Mouse (Mus musculus) T-helper 2 cell (primary cell): ENCODE results near the gene Nup54.

ENCODE experiments used
- in situ Hi-C: fragments of 300-600 bp; cut with MboI, MseI; formaldehyde crosslinking; loops from one replicate; pipeline ENCODE4 v1.15.1; 2025; ENCODE audit warnings: high pct_unique_total_duplicates

Gene Nup54

DNA sequence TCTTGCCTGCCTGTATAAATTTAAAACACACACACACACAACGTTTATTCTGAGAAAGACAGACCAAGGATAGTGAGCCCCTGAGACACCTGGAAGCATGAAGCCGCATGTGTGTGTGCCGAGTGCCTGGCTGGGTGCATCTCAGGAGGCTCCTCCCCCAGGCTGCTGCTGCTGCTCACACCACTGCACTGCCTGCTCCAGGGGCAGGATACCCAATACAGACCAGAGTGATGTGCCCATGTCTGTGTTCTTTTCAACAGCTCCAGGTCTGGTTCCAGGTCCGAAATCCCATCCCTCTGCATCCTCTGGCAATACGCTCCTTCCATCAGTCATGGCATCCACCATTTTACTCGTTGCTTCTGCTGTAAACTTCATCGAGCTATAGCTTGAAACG is 21.0 kb downstream of the Nup54 start:
- in situ Hi-C loops, result no loop called here

DNA sequence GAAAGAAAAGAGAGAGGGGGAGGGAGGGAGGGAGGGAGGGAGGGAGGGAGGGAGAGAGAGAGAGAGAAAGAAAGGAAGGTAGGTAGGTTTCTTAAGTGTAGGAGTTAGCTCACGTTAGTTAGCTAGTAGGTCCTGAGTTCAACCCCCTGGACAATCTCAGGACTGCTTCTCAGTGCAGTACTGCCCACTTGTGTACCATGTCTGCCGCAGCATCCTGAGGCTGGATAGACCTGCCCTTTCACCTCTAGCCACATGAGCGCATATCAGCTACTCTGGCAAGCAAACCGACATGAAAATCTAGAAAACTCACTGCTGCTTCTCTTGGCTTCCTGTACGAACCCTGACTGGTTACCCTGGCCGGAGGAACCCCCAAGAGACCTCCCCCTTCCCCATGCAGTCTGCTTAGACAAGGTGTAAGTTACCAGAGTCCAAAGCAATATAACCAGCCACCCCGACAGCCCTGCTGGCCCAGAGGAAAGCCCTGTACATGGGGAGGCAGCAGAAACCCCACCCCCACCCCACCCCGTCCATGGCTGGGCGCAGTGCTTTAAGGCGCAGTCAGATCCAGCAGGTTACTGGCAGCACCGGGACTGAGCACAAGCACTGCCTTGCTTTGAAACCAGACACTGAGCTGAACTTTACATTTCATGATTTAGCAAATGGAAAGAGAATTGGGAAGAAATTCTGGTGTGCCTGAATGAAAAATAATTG is 21.6 kb downstream of the Nup54 start:
- in situ Hi-C loops, result no loop called here

DNA sequence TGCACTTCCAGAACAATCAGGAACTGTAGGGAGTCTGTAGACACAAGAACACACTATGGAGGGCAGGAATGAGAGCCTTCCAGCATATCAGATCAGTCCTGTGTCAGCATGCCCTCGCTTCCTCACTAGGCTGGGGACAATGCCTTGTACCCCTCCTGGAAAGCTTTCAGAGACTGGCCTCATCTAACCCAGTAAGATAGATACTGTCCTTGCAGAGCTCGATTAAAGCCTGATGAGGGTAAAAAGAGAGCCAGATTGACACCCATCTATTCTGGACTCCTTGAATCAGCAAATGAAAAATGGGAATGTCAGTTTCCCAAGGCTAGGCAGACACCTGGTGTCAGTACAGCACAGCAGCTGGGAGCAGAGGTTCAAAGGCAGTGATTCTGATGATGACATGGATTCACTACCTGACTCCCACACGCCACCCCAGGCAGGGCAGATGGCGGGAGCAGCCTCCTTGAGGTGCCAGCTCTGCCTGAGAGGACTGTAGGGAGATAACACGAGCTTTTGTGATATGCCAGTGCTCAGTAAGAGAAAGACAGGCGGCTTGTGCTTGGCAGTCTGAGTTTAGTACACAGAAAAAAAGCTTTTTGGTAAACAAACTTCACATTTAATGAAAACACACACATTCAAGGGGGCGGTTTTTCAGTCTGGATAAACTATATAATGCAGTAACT is 23.4 kb downstream of the Nup54 start:
- in situ Hi-C loops, result no loop called here

DNA sequence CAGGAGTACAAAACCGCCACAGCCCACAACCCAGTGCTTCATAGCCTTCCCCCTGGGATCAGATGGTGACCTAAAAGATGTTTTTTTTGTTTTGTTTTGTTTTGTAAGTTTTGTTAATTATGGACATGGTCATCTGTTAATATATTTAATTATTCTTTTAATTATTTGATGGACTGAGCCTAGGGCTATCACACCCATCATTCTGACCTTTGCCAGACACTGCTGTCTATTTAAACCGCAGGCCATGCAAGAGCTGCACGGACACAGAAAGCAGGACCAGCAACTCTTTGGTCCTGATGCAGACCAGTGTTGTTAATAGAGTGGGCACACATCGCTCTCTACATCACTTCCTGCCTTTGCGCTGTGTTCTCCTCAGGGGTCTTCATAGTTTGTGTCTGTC is 24.5 kb downstream of the Nup54 start:
- in situ Hi-C loops, result no loop called here

GRCm38 (mm10) chr5:92409361-92410155 is 25.5 kb downstream of the Nup54 start:
- in situ Hi-C loops, result loop anchor here (10.0 kb wide), 1 partner anchor 795 kb away; no protein-coding TSS in a partner anchor

DNA sequence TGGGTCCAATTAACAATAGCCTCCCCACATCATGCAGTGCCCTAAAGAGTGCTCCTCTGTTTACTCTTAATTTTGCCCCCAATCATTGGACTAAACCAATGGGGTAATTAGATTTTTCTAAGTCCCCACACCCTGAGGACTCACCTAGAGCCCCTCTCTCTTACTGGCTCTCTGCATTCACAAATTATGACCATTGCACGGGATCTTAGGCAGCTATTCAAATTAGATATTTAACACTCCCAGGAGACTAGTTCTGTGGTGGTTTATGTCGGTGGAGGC is 30.7 kb downstream of the Nup54 start:
- in situ Hi-C loops, result loop anchor here (10.0 kb wide), 1 partner anchor 790 kb away; no protein-coding TSS in a partner anchor

- in situ Hi-C loops, result loop anchor here (10.0 kb wide), 1 partner anchor 789 kb away; no protein-coding TSS in a partner anchor
These were observed 31.2 kb downstream of the Nup54 start for GRCm38 (mm10) chr5:92403562-92404399.

DNA sequence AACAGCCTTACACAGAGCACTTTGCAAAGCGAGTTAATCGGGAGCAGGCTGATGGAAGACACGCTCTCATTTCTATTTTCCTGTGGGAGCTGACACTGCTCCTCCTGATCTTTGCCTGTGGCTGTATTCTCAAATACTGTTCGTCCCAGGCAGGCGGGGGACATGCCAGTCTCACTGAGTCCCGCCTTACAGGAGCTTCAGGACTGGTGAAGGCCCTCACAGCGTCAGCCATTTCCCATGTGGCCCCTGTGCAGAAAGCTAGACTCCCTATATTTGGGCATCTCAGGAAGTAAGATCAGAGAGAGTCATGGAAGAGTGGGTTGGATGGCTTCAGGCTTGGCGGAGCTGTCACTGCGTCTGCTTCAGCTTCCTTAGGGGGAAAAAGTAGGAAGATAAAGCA is 32.2 kb downstream of the Nup54 start:
- in situ Hi-C loops, result loop anchor here (10.0 kb wide), 1 partner anchor 788 kb away; no protein-coding TSS in a partner anchor

- in situ Hi-C loops, result no loop called here
These were observed 36.9 kb downstream of the Nup54 start for GRCm38 (mm10) chr5:92398153-92398552.

- in situ Hi-C loops, result no loop called here
These were observed 38.5 kb downstream of the Nup54 start for GRCm38 (mm10) chr5:92396476-92396875.

DNA sequence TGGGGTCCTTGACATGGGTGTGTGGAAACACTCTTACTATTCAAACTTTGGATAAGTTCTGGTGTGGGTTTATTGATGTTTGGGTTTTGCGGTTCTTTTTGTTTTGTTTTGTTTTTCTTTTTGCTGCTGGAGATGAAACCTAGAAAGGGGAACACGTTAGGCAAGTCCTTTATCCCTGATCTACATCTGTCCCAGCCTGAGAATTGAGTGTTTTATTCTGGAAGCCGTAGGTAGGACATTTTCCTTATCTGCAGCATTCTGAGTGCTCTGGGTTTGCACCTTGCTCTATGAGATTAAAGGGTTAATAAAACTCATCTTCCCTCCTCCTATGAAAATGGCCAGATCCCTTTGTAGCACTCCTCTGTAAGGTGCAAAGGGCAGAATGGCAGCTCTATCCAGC is 39.3 kb downstream of the Nup54 start:
- in situ Hi-C loops, result no loop called here

- in situ Hi-C loops, result no loop called here
These were observed 41.2 kb downstream of the Nup54 start for GRCm38 (mm10) chr5:92393863-92394262.

GRCm38 (mm10) chr5:92392542-92392941 is 42.5 kb downstream of the Nup54 start:
- in situ Hi-C loops, result no loop called here

DNA sequence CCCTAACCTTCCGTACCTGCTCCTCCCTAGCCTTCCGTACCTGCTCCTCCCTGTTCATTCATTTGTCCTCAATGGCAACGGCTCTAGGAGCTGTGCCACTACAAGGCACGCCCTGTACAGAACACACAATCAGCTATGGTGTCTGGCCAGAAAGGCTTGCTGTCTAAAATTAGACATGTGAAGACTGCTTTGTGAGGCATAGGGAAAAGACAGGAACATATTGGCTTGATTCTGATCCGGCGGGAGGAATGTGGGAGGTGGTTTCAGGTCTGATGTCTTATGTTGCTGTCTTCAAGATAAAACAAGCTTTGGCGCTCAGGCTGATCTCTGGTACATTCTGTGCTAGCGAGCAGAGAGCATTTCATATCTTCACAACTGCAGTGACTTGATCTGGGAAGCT is 44.4 kb downstream of the Nup54 start:
- in situ Hi-C loops, result no loop called here

- in situ Hi-C loops, result no loop called here
These were observed 45.0 kb downstream of the Nup54 start for GRCm38 (mm10) chr5:92389977-92390376.

- in situ Hi-C loops, result no loop called here
These were observed 47.6 kb downstream of the Nup54 start for GRCm38 (mm10) chr5:92387433-92387832.

- in situ Hi-C loops, result no loop called here
These were observed 48.4 kb downstream of the Nup54 start for GRCm38 (mm10) chr5:92386643-92387042.

GRCm38 (mm10) chr5:92386102-92386501 is 48.9 kb downstream of the Nup54 start:
- in situ Hi-C loops, result no loop called here

GRCm38 (mm10) chr5:92384855-92385254 is 50.2 kb downstream of the Nup54 start:
- in situ Hi-C loops, result no loop called here

DNA sequence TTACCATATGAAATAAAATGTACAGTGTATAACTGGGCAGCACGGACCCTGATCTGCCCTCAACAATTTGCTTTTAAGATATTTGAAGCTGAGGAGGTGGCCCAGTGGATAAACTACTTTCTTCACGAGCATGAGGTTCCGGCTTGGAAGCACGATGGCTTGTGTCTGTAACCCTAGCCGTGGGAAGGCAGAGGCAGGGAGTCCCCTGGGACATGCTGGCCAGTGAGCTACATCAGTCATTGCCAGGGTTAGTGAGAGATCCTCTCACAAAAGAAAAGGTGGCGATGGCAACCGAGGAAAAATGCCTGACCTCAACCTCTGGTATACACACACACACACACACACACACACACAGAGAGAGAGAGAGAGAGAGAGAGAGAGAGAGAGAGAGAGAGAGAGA is 51.3 kb downstream of the Nup54 start:
- in situ Hi-C loops, result no loop called here

- in situ Hi-C loops, result no loop called here
These were observed 52.7 kb downstream of the Nup54 start for GRCm38 (mm10) chr5:92382349-92382679.
